Mouse (Mus musculus) ovary, adult 18-20 months (tissue): ENCODE results near the gene Rgs5.

Experiments used
- DNase-seq: peaks from one replicate; pipeline ENCODE4 v3.0.0; 2022; ENCODE audit warnings: low spot score, mixed read lengths

Rgs5 gene

GRCm38 (mm10) chr1:169726319-169726718 lies 71.0 kb downstream of the Rgs5 start:
- no peak for DNase-seq

DNA sequence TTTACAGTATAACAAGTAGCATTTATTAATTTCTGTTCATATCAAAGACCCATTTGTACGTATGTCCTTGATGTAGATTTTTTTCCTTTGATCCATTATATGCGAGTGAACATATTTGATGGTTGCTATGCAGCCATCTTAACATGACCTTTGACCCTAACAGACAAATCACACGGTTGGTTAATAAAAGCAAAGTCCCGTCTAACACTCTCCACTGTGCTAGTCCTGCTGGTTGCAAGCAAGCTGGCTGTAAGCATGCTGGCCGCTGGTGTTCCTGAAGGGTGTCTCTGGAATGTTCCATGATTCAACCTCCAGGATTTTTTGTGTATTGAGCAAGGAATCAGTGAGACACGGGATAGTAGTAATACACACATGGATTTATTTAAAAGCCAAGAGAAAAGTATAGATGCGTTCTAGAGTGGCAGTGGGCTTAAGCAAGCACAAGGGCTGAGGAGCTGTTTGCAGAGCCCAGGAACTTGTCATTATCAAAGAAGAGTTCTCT lies 75.3 kb downstream of the Rgs5 start:
- no peak for DNase-seq

GRCm38 (mm10) chr1:169736139-169736538 lies 80.8 kb downstream of the Rgs5 start:
- no peak for DNase-seq

DNA sequence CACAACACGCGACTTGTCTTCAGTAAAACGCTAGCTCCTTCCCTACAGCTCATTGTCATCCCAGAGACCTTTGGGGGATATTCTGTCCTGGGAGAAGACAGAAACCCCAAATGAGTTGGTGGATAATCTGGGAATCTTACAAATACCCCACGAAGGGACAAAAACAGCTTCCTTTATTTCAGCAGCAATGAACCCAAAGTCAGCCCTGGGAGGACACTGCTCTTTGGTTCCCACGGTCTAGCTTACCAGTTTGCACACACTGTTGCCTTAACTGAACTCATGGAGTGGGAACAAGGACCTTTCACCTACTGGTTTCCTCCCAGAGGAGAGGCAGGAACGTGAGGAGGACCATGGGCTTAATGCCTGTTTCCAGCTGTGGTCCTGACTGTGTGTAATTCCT lies 81.9 kb downstream of the Rgs5 start:
- DNase-seq, result no peak

DNA sequence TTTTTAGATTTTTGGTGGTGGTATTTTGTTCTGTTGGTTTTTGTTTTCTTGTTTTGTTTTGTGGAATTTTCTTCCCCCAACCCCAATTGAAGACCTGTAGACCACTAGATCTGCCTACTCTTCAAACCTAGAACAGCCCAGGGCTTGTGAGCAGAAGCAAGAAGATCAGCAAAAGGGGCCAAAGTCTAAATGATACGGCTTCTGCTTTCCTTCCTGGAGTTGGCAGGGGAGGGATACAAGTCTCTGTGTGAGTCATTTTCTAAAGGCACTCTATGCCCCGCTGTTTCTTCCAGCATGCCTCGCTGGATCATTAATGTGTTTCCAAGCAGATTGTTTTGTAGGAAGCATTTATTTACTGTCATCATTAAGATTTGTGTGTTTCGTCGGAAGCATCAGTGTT lies 85.8 kb downstream of the Rgs5 start:
- no peak for DNase-seq
